Mouse (Mus musculus) MEL (cell line): Measurements from ENCODE around the gene Kcnj3. TPM values are rescaled to one million over a fixed set of nuclear protein-coding genes. Genes with fewer than 3 reads are reported as not detected.

Experiments used
- DNase-seq: peaks from one replicate; pipeline ENCODE4 v3.0.0; 2011; ENCODE audit warnings: low read depth, low spot score
- H3K27ac ChIP-seq: 2 replicates; pipeline ENCODE4 v1.5.1; 2012; ENCODE audit warnings: low read depth, mild to moderate bottlenecking, control low read depth, low read length, moderate library complexity; ENCODE audit not compliant: control insufficient read depth
- H3K27me3 ChIP-seq, 2 experiments: fragments of 150-350 bp in 1 of 2; sonication (generic) in 1 of 2; 2 replicates each; pipeline ENCODE4 v1.6.1; 2012; ENCODE audit warnings: low read length in 2 of 2, mild to moderate bottlenecking in 2 of 2, improper control_type of control experiment in 1 of 2, moderate library complexity in 1 of 2; ENCODE audit not compliant: insufficient read depth in 2 of 2, control insufficient read depth in 1 of 2
- H3K36me3 ChIP-seq, 2 experiments: 2 replicates each; pipeline ENCODE4 v1.6.1; 2012 to 2014; ENCODE audit warnings: low read length in 2 of 2, improper control_type of control experiment in 1 of 2, inconsistent platforms in 1 of 2, mild to moderate bottlenecking in 1 of 2; ENCODE audit not compliant: insufficient read depth in 2 of 2, control insufficient read depth in 1 of 2
- H3K4me1 ChIP-seq, 2 experiments: fragments of 150-350 bp in 1 of 2; sonication (generic) in 1 of 2; 2 replicates each; pipeline ENCODE4 v1.6.1; 2012; ENCODE audit warnings: low read length in 2 of 2, improper control_type of control experiment in 1 of 2, mild to moderate bottlenecking in 1 of 2; ENCODE audit not compliant: insufficient read depth in 2 of 2, control insufficient read depth in 1 of 2
- H3K4me3 ChIP-seq, 2 experiments: fragments of 150-350 bp in 1 of 2; sonication (generic) in 1 of 2; 2 replicates each; pipeline ENCODE4 v1.5.1; 2012; ENCODE audit warnings: low read depth in 2 of 2, low read length in 2 of 2, mild to moderate bottlenecking in 2 of 2, moderate library complexity in 2 of 2, control low read depth in 1 of 2, improper control_type of control experiment in 1 of 2; ENCODE audit not compliant: control insufficient read depth in 1 of 2, insufficient read depth in 1 of 2
- H3K79me2 ChIP-seq: 2 replicates; pipeline ENCODE4 v1.6.1; 2012; ENCODE audit warnings: mild to moderate bottlenecking, low read length, moderate library complexity; ENCODE audit not compliant: control insufficient read depth, poor library complexity, insufficient read depth
- H3K9ac ChIP-seq: 2 replicates; pipeline ENCODE4 v1.6.1; 2012; ENCODE audit warnings: low read depth, mild to moderate bottlenecking, control low read depth, low read length, moderate library complexity; ENCODE audit not compliant: control insufficient read depth, poor library complexity, severe bottlenecking
- H3K9me3 ChIP-seq: fragments of 150-350 bp; sonication (generic); replicated peaks from 2 replicates; pipeline ENCODE4 v1.6.1; 2012; ENCODE audit warnings: mild to moderate bottlenecking, low read length, improper control_type of control experiment, moderate library complexity; ENCODE audit not compliant: insufficient read depth
- BHLHE40 ChIP-seq: IDR thresholded peaks from 2 replicates; pipeline ENCODE4 v1.6.1; 2012; ENCODE audit warnings: low read depth, mild to moderate bottlenecking, inconsistent platforms, low read length, improper control_type of control experiment, borderline replicate concordance
- CHD1 ChIP-seq: IDR thresholded peaks from 2 replicates; pipeline ENCODE4 v1.6.1; 2012; ENCODE audit warnings: low read depth, mild to moderate bottlenecking, inconsistent platforms, low read length, improper control_type of control experiment
- CTCF ChIP-seq, 3 experiments: IDR thresholded peaks in 2 of 3; conservative IDR thresholded peaks in 1 of 3; 2 replicates each; pipeline ENCODE4 v1.5.1; 2011 to 2012; ENCODE audit warnings: low read length in 3 of 3, low read depth in 2 of 3, mild to moderate bottlenecking in 2 of 3, improper control_type of control experiment in 1 of 3, inconsistent platforms in 1 of 3, mixed read lengths in 1 of 3, moderate library complexity in 1 of 3; ENCODE audit not compliant: control insufficient read depth in 1 of 3, insufficient read depth in 1 of 3, poor library complexity in 1 of 3, severe bottlenecking in 1 of 3
- E2F4 ChIP-seq: IDR thresholded peaks from 2 replicates; pipeline ENCODE4 v1.6.1; 2011; ENCODE audit warnings: low read depth, low read length, improper control_type of control experiment, borderline replicate concordance
- GABPA ChIP-seq: IDR thresholded peaks from 2 replicates; pipeline ENCODE4 v1.6.1; 2012; ENCODE audit warnings: low read depth, mild to moderate bottlenecking, inconsistent platforms, low read length, improper control_type of control experiment, moderate library complexity
- GATA1 ChIP-seq: IDR thresholded peaks from 2 replicates; pipeline ENCODE4 v1.6.1; 2011; ENCODE audit warnings: low read depth, low read length, improper control_type of control experiment
- MAFK ChIP-seq: IDR thresholded peaks from 2 replicates; pipeline ENCODE4 v1.6.1; 2011; ENCODE audit warnings: low read depth, mild to moderate bottlenecking, low read length, improper control_type of control experiment, borderline replicate concordance
- MAX ChIP-seq: IDR thresholded peaks from 2 replicates; pipeline ENCODE4 v1.6.1; 2011; ENCODE audit warnings: low read length, improper control_type of control experiment
- MXI1 ChIP-seq: IDR thresholded peaks from 2 replicates; pipeline ENCODE4 v1.6.1; 2011; ENCODE audit warnings: mild to moderate bottlenecking, low read depth, low read length, improper control_type of control experiment
- MYC ChIP-seq: IDR thresholded peaks from 2 replicates; pipeline ENCODE4 v1.6.1; 2011; ENCODE audit warnings: low read depth, mild to moderate bottlenecking, low read length, improper control_type of control experiment, moderate library complexity
- NELFE ChIP-seq: IDR thresholded peaks from 2 replicates; pipeline ENCODE4 v1.6.1; 2011; ENCODE audit warnings: low read depth, low read length, improper control_type of control experiment
- POLR2AphosphoS2 ChIP-seq: IDR thresholded peaks from 2 replicates; pipeline ENCODE4 v1.6.1; 2011; ENCODE audit warnings: low read length, improper control_type of control experiment
- POLR2AphosphoS5 ChIP-seq: IDR thresholded peaks from 2 replicates; pipeline ENCODE4 v1.6.1; 2012; ENCODE audit warnings: low read depth, borderline replicate concordance, mild to moderate bottlenecking, inconsistent platforms, low read length, moderate library complexity, mixed read lengths
- RCOR1 ChIP-seq: IDR thresholded peaks from 2 replicates; pipeline ENCODE4 v1.6.1; 2012; ENCODE audit warnings: low read depth, mild to moderate bottlenecking, inconsistent platforms, low read length, improper control_type of control experiment
- SIN3A ChIP-seq: IDR thresholded peaks from 2 replicates; pipeline ENCODE4 v1.6.1; 2012; ENCODE audit warnings: low read length, improper control_type of control experiment, inconsistent platforms
- TAL1 ChIP-seq: IDR thresholded peaks from 2 replicates; pipeline ENCODE4 v1.6.1; 2012; ENCODE audit warnings: mild to moderate bottlenecking, inconsistent platforms, low read length, moderate library complexity, mixed read lengths
- TCF12 ChIP-seq: IDR thresholded peaks from 2 replicates; pipeline ENCODE4 v1.6.1; 2014; ENCODE audit warnings: low read depth, mild to moderate bottlenecking, inconsistent platforms, low read length, improper control_type of control experiment, moderate library complexity
- UBTF ChIP-seq: IDR thresholded peaks from 2 replicates; pipeline ENCODE4 v1.6.1; 2012; ENCODE audit warnings: low read depth, mild to moderate bottlenecking, inconsistent platforms, low read length, improper control_type of control experiment, moderate library complexity, borderline replicate concordance; ENCODE audit not compliant: insufficient read depth
- USF1 ChIP-seq: IDR thresholded peaks from 2 replicates; pipeline ENCODE4 v1.6.1; 2014; ENCODE audit warnings: low read depth, mild to moderate bottlenecking, inconsistent platforms, low read length, improper control_type of control experiment, moderate library complexity
- ZKSCAN1 ChIP-seq: IDR thresholded peaks from 2 replicates; pipeline ENCODE4 v1.6.1; 2012; ENCODE audit warnings: low read depth, mild to moderate bottlenecking, inconsistent platforms, low read length, improper control_type of control experiment, moderate library complexity
- polyA plus RNA-seq, 2 experiments: library from polyadenylated mRNA; stranded (reverse) in 1 of 2; unstranded in 1 of 2; fragments of >175 nt in 1 of 2; fragments of >200 nt in 1 of 2; gene quantifications; 2 replicates each; pipeline versions ENCODE4 v1.2.1 to v1.2.4; 2012; ENCODE audit warnings: low replicate concordance in 2 of 2, low read depth in 1 of 2; ENCODE audit not compliant: insufficient read length in 2 of 2, insufficient read depth in 1 of 2, missing spikeins in 1 of 2
- total RNA-seq: library from RNA; depleted of rRNA; stranded (reverse); fragments of 300-350 nt; gene quantifications from 2 replicates; pipeline ENCODE4 v1.2.3, GENCODE M21; 2012

Kcnj3 gene
- total and polyA plus RNA-seq, 3 experiments = not detected

DNA sequence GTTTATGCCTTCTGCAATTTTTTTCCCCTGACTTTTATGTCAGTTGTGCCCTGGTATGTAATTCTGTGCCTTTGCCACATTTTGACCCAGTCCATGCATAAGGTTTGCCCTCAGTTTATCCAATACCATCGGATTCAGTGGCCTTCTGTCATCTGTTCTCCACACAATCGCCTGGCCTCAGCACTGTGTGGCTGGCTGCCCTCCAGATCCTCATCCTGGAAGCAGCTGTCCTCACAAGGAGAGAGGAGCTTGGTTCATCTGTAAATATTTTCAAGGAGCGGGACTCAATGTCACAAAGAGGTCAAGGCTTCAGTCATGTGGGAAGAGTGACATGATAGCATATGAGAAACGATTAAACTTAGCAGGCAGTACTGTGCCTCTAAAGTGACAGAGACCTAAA is 3.7 kb upstream of the Kcnj3 start:
- no peaks in the 10 kb centered on the region for H3K4me1 ChIP-seq
- H3K27ac ChIP-seq = no peak overlapping the region
- no peak for DNase-seq
- no peak overlapping the region for H3K9ac ChIP-seq
- H3K36me3 ChIP-seq = no peaks in the 10 kb centered on the region
- no peaks in the 10 kb centered on the region for H3K9me3 ChIP-seq
- no peaks in the 10 kb centered on the region for H3K27me3 ChIP-seq
- TF ChIP-seq MYC (no peak), GABPA (no peak), RCOR1 (no peak), SIN3A (no peak), MAX (no peak), TAL1 (no peak), USF1 (no peak), BHLHE40 (no peak), CTCF (IDR thresholded peaks at IDR 0.05 in 2 of 3, conservative IDR thresholded peaks at IDR 0.05 in 1 of 3; ENCODE audit: control insufficient read depth in 1 of 3, insufficient read depth in 1 of 3, low read depth in 2 of 3, low read length in 3 of 3, poor library complexity in 1 of 3, severe bottlenecking in 1 of 3) (no peak), GATA1 (no peak), TCF12 (no peak), NELFE (no peak), MAFK (no peak), POLR2AphosphoS5 (no peak), CHD1 (no peak), UBTF (no peak), MXI1 (no peak), ZKSCAN1 (no peak), E2F4 (no peak)
- H3K4me3 ChIP-seq = no peak overlapping the region
- H3K79me2 ChIP-seq = no peaks in the 10 kb centered on the region

- TF ChIP-seq POLR2AphosphoS2 (no peak), TAL1 (no peak)
- H3K4me1 ChIP-seq = no peaks in the 10 kb centered on the region
- H3K36me3 ChIP-seq = no peaks in the 10 kb centered on the region
- H3K79me2 ChIP-seq = no peaks in the 10 kb centered on the region
- no peak overlapping the region for H3K27ac ChIP-seq
- no peaks in the 10 kb centered on the region for H3K27me3 ChIP-seq
- no peaks in the 10 kb centered on the region for H3K9me3 ChIP-seq
- DNase-seq = no peak
- H3K9ac ChIP-seq = no peak overlapping the region
- H3K4me3 ChIP-seq = no peak overlapping the region
Observed at GRCm38 (mm10) chr2:55436261-55437006, 664 bp downstream of the Kcnj3 start.
